Mouse (Mus musculus): ENCODE data around the gene Pnn. TPM values are rescaled to one million over a fixed set of nuclear protein-coding genes. Genes with fewer than 3 reads are reported as not detected.
"Not testable (repeated sequence)": the region's sequence is repeated elsewhere in the genome, so short reads cannot be mapped to it uniquely, and the experiment has no call there.

Pnn gene
- total and polyA plus RNA-seq, 2 experiments from 2014 or later: 11.9 to 82.3 TPM

DNA sequence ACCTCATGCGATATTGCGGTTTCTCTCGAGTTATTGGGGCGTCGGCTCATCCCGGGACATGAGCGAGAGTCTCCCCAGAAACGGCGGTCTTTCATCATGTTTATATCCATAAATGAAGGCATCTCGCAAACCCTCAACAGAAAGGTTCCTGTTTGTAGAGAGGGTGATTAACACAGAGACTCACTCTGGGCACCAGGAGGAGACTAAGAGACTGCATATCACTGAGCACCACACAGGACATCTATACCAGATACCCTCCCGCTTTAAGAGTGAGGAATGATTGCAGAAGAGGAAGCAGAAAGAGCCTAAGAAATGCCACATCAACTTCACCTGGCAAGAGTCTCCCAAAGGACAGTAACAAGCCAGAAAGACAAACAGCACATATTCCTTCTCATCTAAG, 10.5 kb upstream of the Pnn start:
- Histone ChIP-seq H3K9ac (replicated peaks; ENCODE audit: low read length) (no peak overlapping the region), H3K4me1 (ENCODE audit: insufficient read depth, low read length) (0 out of 2 replicates have a peak, but pooled peaks cover 4% of the 10 kb centered on the region), H3K4me3 (ENCODE audit: low read length) (no peak overlapping the region), H3K27ac (no peak overlapping the region), H3K27me3 (ENCODE audit: insufficient read depth, low read length) (no peaks in the 10 kb centered on the region), H3K9me3 (ENCODE audit: low read length) (no peaks in the 10 kb centered on the region), H3K36me3 (ENCODE audit: insufficient read depth, low read length) (no peaks in the 10 kb centered on the region), H3K4me2 (ENCODE audit: low read depth, low read length) (no peak overlapping the region)
- TF ChIP-seq CTCF (IDR thresholded peaks at IDR 0.05; ENCODE audit: low read depth): no peak
- 98% methylated on average over 11 of the region's 11 CpGs for WGBS
- DNase-seq (ENCODE audit: low spot score) (no peak), ATAC-seq (no peak)

DNA sequence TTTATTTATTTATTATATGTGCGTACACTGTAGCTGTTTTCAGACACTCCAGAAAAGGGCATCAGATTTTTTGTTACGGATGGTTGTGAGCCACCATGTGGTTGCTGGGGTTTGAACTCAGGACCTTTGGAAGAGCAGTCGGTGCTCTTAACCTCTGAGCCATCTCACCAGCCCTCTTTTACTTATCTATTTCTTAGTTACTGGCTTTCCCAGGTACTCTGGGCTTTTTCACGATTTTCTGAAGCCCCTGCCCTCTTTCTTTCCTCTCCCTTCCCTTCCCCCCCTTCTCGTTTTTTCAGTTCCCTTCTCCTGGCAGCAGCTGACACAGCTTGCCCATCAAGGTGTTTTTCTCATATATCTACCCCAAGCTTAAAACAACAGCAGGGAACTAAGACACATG, 8.4 kb upstream of the Pnn start:
- WGBS: 87% methylated on average over 5 of the region's 5 CpGs
- ATAC-seq; H3K9me3 ChIP-seq (ENCODE audit: low read length); H3K4me2 ChIP-seq (ENCODE audit: low read depth, low read length); H3K27me3 ChIP-seq (ENCODE audit: insufficient read depth, low read length); H3K4me1 ChIP-seq (ENCODE audit: insufficient read depth, low read length); H3K9ac ChIP-seq (replicated peaks; ENCODE audit: low read length); DNase-seq (ENCODE audit: low spot score); H3K27ac ChIP-seq; H3K36me3 ChIP-seq (ENCODE audit: insufficient read depth, low read length); H3K4me3 ChIP-seq (ENCODE audit: low read length): not testable (repeated sequence)

DNA sequence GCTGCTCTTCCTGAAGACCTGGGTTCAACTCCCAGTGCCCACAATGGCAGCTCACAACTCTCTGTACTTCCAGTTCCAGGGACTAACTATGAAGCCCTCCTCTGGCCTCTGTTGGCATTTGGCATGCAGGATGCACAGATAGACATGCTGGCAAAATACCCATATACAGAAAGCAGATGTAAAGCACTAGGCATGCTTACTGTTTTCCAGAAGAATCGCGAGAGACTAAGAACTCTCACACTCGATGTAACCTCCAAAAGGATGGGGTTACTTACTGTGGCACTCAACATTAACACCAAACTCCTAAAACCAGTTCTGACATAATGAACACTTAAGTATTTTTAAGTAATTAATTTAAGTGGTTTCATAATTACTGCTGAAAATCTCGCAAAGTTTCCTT, 6.4 kb upstream of the Pnn start:
- WGBS: 51% methylated on average over 4 of the region's 4 CpGs
- Histone ChIP-seq H3K4me2 (ENCODE audit: low read depth, low read length) (peak overlapping the region; percentile 73), H3K4me1 (ENCODE audit: insufficient read depth, low read length) (0 out of 2 replicates have a peak, but pooled peaks cover 4% of the 10 kb centered on the region), H3K4me3 (ENCODE audit: low read length) (peak overlapping the region; percentile 74), H3K9me3 (ENCODE audit: low read length) (no peaks in the 10 kb centered on the region), H3K27ac (peak overlapping the region; percentile 98), H3K36me3 (ENCODE audit: insufficient read depth, low read length) (no peaks in the 10 kb centered on the region), H3K9ac (replicated peaks; ENCODE audit: low read length) (peak overlapping the region; percentile 90), H3K27me3 (ENCODE audit: insufficient read depth, low read length) (no peaks in the 10 kb centered on the region)
- DNase-seq (ENCODE audit: low spot score) (no peak), ATAC-seq (no peak)
- TF ChIP-seq CTCF (IDR thresholded peaks at IDR 0.05; ENCODE audit: low read depth): no peak

DNA sequence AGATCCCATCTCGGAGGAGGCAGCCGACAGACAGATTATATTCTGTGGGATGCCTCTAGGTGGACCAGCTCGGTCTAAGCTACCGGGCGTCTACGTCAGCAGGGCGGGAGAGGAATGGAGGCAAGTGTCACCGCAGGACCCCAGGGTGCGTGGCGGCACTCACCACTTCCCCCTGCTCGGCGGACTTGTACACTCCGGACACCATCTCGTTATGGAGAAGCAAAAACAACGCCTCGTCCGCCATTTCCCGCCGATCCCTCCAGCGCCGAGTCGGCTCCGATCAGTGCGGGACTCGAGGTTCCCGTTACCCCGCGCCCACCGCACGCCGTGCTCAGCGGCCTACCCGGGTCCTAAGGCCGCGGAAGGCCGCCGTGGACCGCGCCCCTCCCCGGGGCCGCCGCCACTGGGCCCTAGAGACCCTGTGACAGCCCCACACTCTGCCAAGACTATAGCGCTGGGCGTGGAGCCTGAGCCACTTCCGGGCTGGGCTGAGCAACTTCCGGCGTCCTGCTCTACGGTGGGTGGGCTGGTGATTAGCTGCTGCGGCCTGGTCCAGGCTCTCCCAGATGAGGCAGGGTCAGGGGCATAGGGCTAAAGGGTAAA, 5.6 kb upstream of the Pnn start, which contains the start of gene Trappc6b:
Gene Trappc6b, minus strand, starts transcription at position 480 of the 603 bp plus-strand sequence.
- WGBS: under 1% methylated on average over 48 of the region's 49 CpGs

DNA sequence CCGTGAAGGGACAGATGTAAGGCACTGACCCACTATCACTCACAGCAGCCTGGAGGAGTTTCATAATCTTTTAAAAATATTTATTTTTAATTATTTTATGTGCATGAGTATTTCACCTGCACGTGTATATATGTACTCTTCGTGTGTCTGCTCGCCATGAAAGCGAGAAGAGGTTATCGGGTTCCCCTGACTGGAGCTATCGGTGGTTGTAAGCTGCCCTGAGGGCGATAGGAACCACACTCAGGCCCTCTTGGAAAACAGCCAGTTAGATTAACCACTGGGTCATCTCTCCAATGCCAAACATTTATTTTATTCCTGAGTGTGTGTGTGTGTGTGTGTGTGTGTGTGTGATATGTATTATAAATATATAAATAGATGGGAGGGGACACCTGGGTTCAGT, 1.8 kb upstream of the Pnn start:
- 89% methylated on average over 8 of the region's 8 CpGs for WGBS
- Histone ChIP-seq H3K27me3 (ENCODE audit: insufficient read depth, low read length) (no peaks in the 10 kb centered on the region), H3K9ac (replicated peaks; ENCODE audit: low read length) (no peak overlapping the region), H3K27ac (no peak overlapping the region), H3K36me3 (ENCODE audit: insufficient read depth, low read length) (peaks cover 6% of the 10 kb centered on the region; the same call in 1 of the 2 replicates), H3K4me3 (ENCODE audit: low read length) (no peak overlapping the region), H3K4me2 (ENCODE audit: low read depth, low read length) (no peak overlapping the region), H3K4me1 (ENCODE audit: insufficient read depth, low read length) (0 out of 2 replicates have a peak, but pooled peaks cover 4% of the 10 kb centered on the region), H3K9me3 (ENCODE audit: low read length) (no peaks in the 10 kb centered on the region)
- TF ChIP-seq CTCF (IDR thresholded peaks at IDR 0.05; ENCODE audit: low read depth): no peak
- no peak for DNase-seq (ENCODE audit: low spot score)
- ATAC-seq: no peak

More for the DNA sequence above, 5.6 kb upstream of the Pnn start, which contains the start of gene Trappc6b:
- Histone ChIP-seq H3K4me2 (ENCODE audit: low read depth, low read length) (peak within 1 kb of the TSS; percentile 73), H3K36me3 (ENCODE audit: insufficient read depth, low read length) (no peaks in the 10 kb centered on the region), H3K27me3 (ENCODE audit: insufficient read depth, low read length) (no peaks in the 10 kb centered on the region), H3K9me3 (ENCODE audit: low read length) (no peaks in the 10 kb centered on the region), H3K27ac (peak within 1 kb of the TSS; percentile 98), H3K4me3 (ENCODE audit: low read length) (peak within 1 kb of the TSS; percentile 74), H3K4me1 (ENCODE audit: insufficient read depth, low read length) (0 out of 2 replicates have a peak, but pooled peaks cover 4% of the 10 kb centered on the region), H3K9ac (replicated peaks; ENCODE audit: low read length) (peak within 1 kb of the TSS; percentile 90)
- peak; percentile 99 for ATAC-seq
- peak; percentile 60 for TF ChIP-seq CTCF (IDR thresholded peaks at IDR 0.05; ENCODE audit: low read depth)
- DNase-seq (ENCODE audit: low spot score): peak; percentile 91

DNA sequence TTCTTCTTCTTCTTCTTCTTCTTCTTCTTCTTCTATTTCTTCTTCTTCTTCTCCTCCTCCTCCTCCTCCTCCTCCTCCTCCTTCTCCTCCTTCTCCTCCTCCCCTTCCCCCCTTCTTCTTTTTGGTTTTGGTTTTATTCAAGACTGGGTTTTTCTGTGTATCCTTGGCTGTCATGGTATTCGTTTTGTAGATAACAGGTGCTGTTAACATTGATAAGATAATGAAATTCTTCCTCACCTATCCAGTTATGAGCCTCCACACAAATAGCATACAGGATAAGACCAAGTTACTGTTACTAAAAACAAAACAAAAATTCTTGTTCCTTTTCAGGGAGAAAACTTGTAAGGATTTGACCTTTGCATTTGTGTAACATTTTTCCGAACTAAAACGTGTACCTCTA, 908 bp upstream of the Pnn start:
- Histone ChIP-seq H3K27me3 (ENCODE audit: insufficient read depth, low read length) (no peaks in the 10 kb centered on the region), H3K36me3 (ENCODE audit: insufficient read depth, low read length) (peaks cover 13% of the 10 kb centered on the region; the same call in 1 of the 2 replicates), H3K27ac (peak overlapping the region; percentile 90), H3K4me1 (ENCODE audit: insufficient read depth, low read length) (no peaks in the 10 kb centered on the region), H3K4me3 (ENCODE audit: low read length) (peak overlapping the region; percentile 97), H3K9ac (replicated peaks; ENCODE audit: low read length) (peak overlapping the region; percentile 99), H3K9me3 (ENCODE audit: low read length) (no peaks in the 10 kb centered on the region), H3K4me2 (ENCODE audit: low read depth, low read length) (peak overlapping the region; percentile 68)
- TF ChIP-seq CTCF (IDR thresholded peaks at IDR 0.05; ENCODE audit: low read depth): no peak
- WGBS: 75% methylated on average over 3 of the region's 3 CpGs
- ATAC-seq (no peak), DNase-seq (ENCODE audit: low spot score) (no peak)

DNA sequence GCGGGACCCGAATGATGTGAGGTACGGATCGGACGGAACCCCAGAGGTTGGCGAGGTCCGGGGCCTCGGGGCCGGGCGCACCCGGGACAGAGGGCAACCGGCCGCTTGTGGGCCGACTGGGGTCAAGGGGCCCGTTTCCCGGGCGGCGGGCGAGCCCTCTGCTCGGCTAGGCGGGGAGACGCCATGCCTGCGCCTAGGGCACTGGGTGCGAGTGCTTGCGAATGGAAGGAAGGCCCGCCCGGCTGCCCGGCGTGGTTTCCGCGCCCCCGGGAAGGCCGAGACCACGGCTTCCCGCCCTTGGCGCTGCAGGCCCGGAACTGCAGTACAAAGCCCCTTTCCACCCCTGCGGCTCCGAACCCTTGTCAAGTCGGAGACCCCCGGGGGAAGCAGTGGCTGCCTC, 411 bp downstream of the Pnn start:
- peak; percentile 58 for ATAC-seq
- H3K27ac ChIP-seq: peak overlapping the region; percentile 90
- DNase-seq (ENCODE audit: low spot score): peak; percentile 23
- peaks cover 27% of the 10 kb centered on the region for H3K36me3 ChIP-seq (ENCODE audit: insufficient read depth, low read length)
- H3K27me3 ChIP-seq (ENCODE audit: insufficient read depth, low read length): no peaks in the 10 kb centered on the region
- H3K9me3 ChIP-seq (ENCODE audit: low read length): no peaks in the 10 kb centered on the region
- peak overlapping the region; percentile 68 for H3K4me2 ChIP-seq (ENCODE audit: low read depth, low read length)
- H3K4me1 ChIP-seq (ENCODE audit: insufficient read depth, low read length): no peaks in the 10 kb centered on the region
- 1% methylated on average over 34 of the region's 41 CpGs for WGBS
- peak overlapping the region; percentile 97 for H3K4me3 ChIP-seq (ENCODE audit: low read length)
- no peak for TF ChIP-seq CTCF (IDR thresholded peaks at IDR 0.05; ENCODE audit: low read depth)
- H3K9ac ChIP-seq (replicated peaks; ENCODE audit: low read length): peak overlapping the region; percentile 99

All from hindbrain, postnatal 0 days (tissue).